Mouse (Mus musculus) heart, adult 2 months (tissue): ENCODE results near the gene Ncbp2. TPM values are rescaled to one million over a fixed set of nuclear protein-coding genes. Genes with fewer than 3 reads are reported as not detected.
A peak's percentile ranks its signal among the peaks of the same experiment; 100 is the strongest.

Experiments
- DNase-seq, 2 experiments: peaks; one replicate each; pipeline ENCODE4 v3.0.0; 2021
- H3K27ac ChIP-seq: fragments of 200-600 bp; 2 replicates; pipeline ENCODE4 v1.8.1; 2022
- H3K27me3 ChIP-seq: fragments of 200-500 bp; 2 replicates; pipeline ENCODE4 v1.6.1; 2012; ENCODE audit warnings: mild to moderate bottlenecking, low read length, inconsistent platforms, mixed read lengths; ENCODE audit not compliant: control insufficient read depth, insufficient read depth
- H3K36me3 ChIP-seq: fragments of 200-500 bp; 2 replicates; pipeline ENCODE4 v1.6.1; 2012; ENCODE audit warnings: low read length, inconsistent platforms; ENCODE audit not compliant: control insufficient read depth, insufficient read depth
- H3K4me1 ChIP-seq: fragments of 200-500 bp; 2 replicates; pipeline ENCODE4 v1.6.1; 2011; ENCODE audit warnings: low read length; ENCODE audit not compliant: control insufficient read depth, insufficient read depth
- H3K4me3 ChIP-seq: fragments of 200-600 bp; 2 replicates; pipeline ENCODE4 v1.8.1; 2022
- H3K79me2 ChIP-seq: fragments of 200-500 bp; replicated peaks from 2 replicates; pipeline ENCODE4 v1.6.1; 2012; ENCODE audit warnings: mild to moderate bottlenecking, inconsistent platforms, low read length, moderate library complexity, mixed read lengths; ENCODE audit not compliant: control insufficient read depth, insufficient read depth
- H3K9ac ChIP-seq: fragments of 200-500 bp; 2 replicates; pipeline ENCODE4 v1.6.1; 2012; ENCODE audit warnings: low read depth, mild to moderate bottlenecking, control low read depth, inconsistent platforms, low read length, mixed read lengths
- CTCF ChIP-seq: fragments of 200-600 bp; IDR thresholded peaks from 2 replicates; pipeline ENCODE4 v1.8.1; 2022; ENCODE audit warnings: antibody characterized with exemption, mild to moderate bottlenecking, moderate library complexity
- EP300 ChIP-seq: fragments of 200-500 bp; IDR thresholded peaks from 2 replicates; pipeline ENCODE4 v1.6.1; 2011; ENCODE audit warnings: low read depth, low read length, control low read depth; ENCODE audit not compliant: insufficient read depth
- POLR2A ChIP-seq: fragments of 200-500 bp; IDR thresholded peaks from 2 replicates; pipeline ENCODE4 v1.6.1; 2011; ENCODE audit warnings: mild to moderate bottlenecking, low read depth, low read length, control low read depth; ENCODE audit not compliant: insufficient read depth
- WGBS: fragments of 180-500 bp; shearing (Covaris S2); methylation state at CpG from one replicate; pipeline ENCODE4 v1.1.7; 2018; 5-methylcytosine and 5-hydroxymethylcytosine counted together
- intact Hi-C: fragments of 180-260 bp; cut with DNase I; formaldehyde crosslinking; loops from one replicate; pipeline ENCODE4 v1.15.1; 2025
- polyA plus RNA-seq: library from polyadenylated mRNA; depleted of rRNA; stranded (reverse); fragments of >200 nt; gene quantifications from 2 replicates; pipeline ENCODE4 v1.2.3, GENCODE M21; 2012
- total RNA-seq, 2 experiments: library from RNA; stranded (reverse); gene quantifications; 2 replicates each; pipeline ENCODE4 v1.2.3; 2021

Ncbp2 gene
- total and polyA plus RNA-seq, 3 experiments, result 7.9 to 25.9 (median 24.3) TPM

- Histone ChIP-seq H3K4me1 (peaks cover 1% of the 10 kb centered on the region; the same call in 1 of the 2 replicates), H3K9ac (no peak overlapping the region), H3K27me3 (no peaks in the 10 kb centered on the region), H3K27ac (no peak overlapping the region), H3K4me3 (no peak overlapping the region), H3K79me2 (no peaks in the 10 kb centered on the region), H3K36me3 (no peaks in the 10 kb centered on the region)
- no peak for DNase-seq
- 25% methylated on average over 20 of the region's 20 CpGs for WGBS
- intact Hi-C loops, result no loop called here
- TF ChIP-seq POLR2A, result no peak
- TF ChIP-seq EP300, result no peak
- TF ChIP-seq CTCF, result no peak
Measured at GRCm38 (mm10) chr16:31905891-31906825, 42.2 kb upstream of the Ncbp2 start.

- Histone ChIP-seq H3K9ac (no peak overlapping the region), H3K79me2 (no peaks in the 10 kb centered on the region), H3K36me3 (no peaks in the 10 kb centered on the region), H3K4me1 (peaks cover 1% of the 10 kb centered on the region; the same call in 1 of the 2 replicates), H3K27me3 (no peaks in the 10 kb centered on the region), H3K27ac (no peak overlapping the region), H3K4me3 (no peak overlapping the region)
- TF ChIP-seq CTCF (no peak), POLR2A (no peak), EP300 (no peak)
- DNase-seq, result peak; percentile 39 to 46
- WGBS, result 18% methylated on average over 9 of the region's 9 CpGs
- intact Hi-C loops, result no loop called here
Measured at GRCm38 (mm10) chr16:31906896-31907295, 41.4 kb upstream of the Ncbp2 start.

GRCm38 (mm10) chr16:31908959-31909358, 39.4 kb upstream of the Ncbp2 start:
- 49% methylated on average over 11 of the region's 11 CpGs for WGBS
- Histone ChIP-seq H3K9ac (no peak overlapping the region), H3K79me2 (no peaks in the 10 kb centered on the region), H3K4me1 (peaks cover 1% of the 10 kb centered on the region; the same call in 1 of the 2 replicates), H3K27me3 (no peaks in the 10 kb centered on the region), H3K27ac (no peak overlapping the region), H3K36me3 (no peaks in the 10 kb centered on the region), H3K4me3 (no peak overlapping the region)
- DNase-seq, result no peak
- intact Hi-C loops, result no loop called here
- TF ChIP-seq POLR2A, result no peak

GRCm38 (mm10) chr16:31910281-31910847, 37.9 kb upstream of the Ncbp2 start:
- no peak overlapping the region for H3K4me3 ChIP-seq
- intact Hi-C loops, result no loop called here
- H3K9ac ChIP-seq, result no peak overlapping the region
- WGBS, result 41% methylated on average over 10 of the region's 10 CpGs
- no peaks in the 10 kb centered on the region for H3K27me3 ChIP-seq
- no peaks in the 10 kb centered on the region for H3K79me2 ChIP-seq
- H3K36me3 ChIP-seq, result no peaks in the 10 kb centered on the region
- no peak for DNase-seq
- TF ChIP-seq POLR2A, result no peak
- TF ChIP-seq CTCF, result no peak
- no peak for TF ChIP-seq EP300
- no peak overlapping the region for H3K27ac ChIP-seq
- H3K4me1 ChIP-seq, result peaks cover 1% of the 10 kb centered on the region; the same call in 1 of the 2 replicates

- Histone ChIP-seq H3K4me1 (no peaks in the 10 kb centered on the region), H3K27ac (no peak overlapping the region), H3K36me3 (no peaks in the 10 kb centered on the region), H3K9ac (no peak overlapping the region), H3K27me3 (no peaks in the 10 kb centered on the region), H3K79me2 (no peaks in the 10 kb centered on the region), H3K4me3 (no peak overlapping the region)
- TF ChIP-seq CTCF (no peak), EP300 (no peak), POLR2A (no peak)
- DNase-seq, result no peak
- intact Hi-C loops, result loop anchor here (1.0 to 5.0 kb wide), 3 partner anchors 39 to 460 kb away; partner anchors contain the start of gene Meltf
- WGBS, result 71% methylated on average over 11 of the region's 11 CpGs
Measured at GRCm38 (mm10) chr16:31917776-31918175, 30.5 kb upstream of the Ncbp2 start.
